Mouse (Mus musculus) fibroblast of lung, adult 2 months (primary cell): Measurements from ENCODE around the gene Gpr83.

Experiments
- DNase-seq: peaks from one replicate; pipeline ENCODE4 v3.0.0-alpha.2; 2011; ENCODE audit warnings: low read depth

Gene Gpr83

DNA sequence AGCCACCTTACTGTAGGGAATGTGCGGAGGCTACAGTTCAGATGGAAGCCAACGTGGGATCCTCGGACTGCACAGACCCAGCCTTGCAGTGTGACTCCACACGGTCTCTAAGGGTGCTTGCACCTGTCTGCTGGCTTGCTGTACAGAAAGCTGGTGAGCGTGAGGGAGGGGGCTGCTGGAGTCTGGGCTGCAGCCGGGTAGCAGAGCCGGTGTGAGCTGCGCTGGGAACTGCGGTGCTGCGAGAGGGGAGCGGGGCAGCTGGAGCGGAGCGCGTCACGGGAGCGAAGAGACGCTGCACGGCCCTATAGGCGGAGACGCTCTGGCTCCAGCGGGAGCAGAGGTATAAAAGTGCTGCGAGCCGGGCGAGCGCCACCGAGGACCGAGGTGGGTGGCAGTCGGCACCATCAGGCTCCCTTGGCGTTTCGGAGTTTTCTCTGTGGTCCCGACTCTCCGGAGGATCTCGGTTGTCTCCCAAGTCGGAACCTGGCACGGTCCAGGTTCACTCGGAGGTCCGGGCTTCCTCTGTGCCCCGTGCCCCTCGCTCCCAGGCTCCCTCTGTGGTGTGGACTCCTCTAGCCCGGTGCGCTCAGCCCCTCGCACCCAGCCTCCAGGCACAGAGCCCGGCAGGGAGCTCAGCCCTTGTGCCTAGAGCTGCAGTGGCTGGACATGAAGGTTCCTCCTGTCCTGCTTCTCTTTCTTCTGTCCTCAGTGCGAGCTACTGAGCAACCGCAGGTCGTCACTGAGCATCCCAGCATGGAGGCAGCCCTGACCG lies at the start of gene Gpr83:
Gene Gpr83 (plus strand): TSS at position 343 of the 772 bp plus-strand sequence.
- no peak for DNase-seq

DNA sequence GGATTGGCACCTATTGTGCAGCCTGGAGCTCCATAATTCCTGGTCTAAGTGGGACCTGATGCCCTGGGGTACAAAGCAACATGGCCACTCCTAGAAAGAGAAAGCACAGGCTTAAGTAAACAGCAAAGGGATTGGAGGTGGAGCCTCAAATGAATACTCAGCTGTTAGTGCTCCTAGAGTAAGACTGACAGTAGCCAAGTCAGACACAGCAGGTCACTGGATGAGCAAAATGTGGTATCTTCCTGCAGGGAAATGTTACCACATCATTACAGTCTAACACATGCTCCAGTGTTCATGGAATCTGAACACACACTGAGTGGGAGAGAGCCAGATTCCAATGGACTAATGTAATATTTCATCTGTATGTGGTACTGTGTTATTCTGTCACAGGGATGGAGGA lies 38.6 kb upstream of the Gpr83 start:
- no peak for DNase-seq

DNA sequence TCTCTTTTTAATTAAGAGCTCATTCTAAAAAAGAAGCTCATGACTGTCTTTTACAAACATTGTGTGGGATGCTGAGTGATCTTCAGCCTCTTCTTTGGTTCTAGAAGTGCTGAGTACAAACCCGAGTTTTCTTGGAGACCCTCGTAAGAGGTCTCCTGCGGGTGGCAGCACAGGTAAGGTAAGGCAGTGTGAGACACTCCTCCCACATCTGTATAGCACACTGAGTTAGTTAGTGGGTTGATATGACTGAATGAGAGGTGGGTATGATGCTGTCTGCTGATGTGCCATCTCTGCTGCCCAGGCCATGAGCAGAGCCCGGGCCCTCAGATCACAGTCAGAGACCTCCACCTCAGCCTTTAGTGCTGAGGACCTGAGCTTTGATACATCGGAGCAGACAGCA lies 35.2 kb upstream of the Gpr83 start:
- DNase-seq: no peak

DNA sequence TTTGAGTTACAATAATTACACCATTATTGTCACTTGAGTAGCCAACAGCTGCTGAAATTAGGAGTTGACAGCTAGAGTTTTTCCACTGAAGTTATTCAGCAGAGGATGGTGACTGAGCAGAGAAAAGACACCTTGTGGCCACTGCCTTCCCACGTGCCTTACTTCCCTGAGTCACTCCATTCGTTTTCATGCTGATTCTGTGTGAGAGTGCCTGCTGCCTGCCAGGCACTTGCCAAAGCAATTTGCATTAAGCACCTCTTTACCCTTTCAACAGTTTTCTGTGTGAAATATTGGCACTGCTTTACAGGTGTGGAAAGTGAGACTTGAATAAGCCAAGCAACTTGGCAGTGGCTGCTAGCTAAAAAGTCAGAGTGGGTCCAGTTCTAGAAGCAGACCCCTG lies 32.1 kb upstream of the Gpr83 start:
- no peak for DNase-seq

DNA sequence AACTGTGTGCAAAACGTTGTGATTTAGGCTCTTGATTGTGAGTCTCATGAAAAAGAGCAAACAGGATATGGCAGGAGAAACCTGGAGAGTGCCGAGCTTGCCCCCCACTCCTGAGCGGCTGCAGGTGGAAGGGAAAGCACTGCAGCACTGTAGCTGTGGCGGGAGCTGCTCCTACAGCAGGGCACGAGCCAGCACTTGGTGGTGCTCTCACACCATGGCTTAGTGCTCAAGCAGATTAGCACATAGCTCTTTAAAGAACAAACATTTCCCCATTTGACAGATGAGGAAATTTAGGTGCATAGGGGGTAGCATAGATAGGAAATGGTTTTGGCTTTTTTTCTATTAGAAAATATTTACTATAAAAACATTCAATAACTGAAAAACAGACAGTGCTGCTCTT lies 28.0 kb upstream of the Gpr83 start:
- no peak for DNase-seq

DNA sequence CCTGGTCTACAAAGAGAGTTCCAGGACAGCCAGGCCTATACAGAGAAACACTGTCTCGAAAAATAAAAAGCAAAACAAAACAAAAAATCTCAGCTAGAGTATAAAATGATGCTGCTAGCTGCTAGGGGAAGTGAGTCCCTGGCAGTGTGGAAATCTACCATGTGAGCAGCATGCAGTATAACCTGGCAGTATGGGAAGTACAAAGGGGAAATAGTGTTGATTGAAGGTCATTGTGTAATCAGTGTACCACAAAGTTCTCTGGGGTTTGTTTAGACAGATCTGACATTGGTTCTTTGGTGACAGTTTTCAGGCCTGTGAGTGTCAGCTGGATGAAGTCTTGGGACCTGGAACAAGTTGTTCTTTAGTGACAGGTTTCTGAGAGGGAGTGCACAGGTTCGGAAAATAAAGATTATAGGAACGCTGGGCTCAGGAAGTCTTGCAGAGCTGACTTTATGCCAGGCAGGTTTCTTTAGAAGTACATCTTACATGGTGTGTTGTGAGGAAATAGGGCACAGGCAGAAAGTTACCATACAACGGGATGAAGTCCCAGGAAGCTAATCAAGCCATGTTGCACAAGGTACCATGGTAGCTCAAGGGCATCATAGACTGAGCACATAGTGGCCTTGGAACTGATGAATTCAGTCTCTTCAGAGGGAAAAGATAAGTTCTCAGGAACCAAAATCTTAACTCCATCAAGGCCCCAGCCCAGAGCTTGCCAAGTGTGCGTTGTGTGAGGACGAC lies 24.5 kb upstream of the Gpr83 start:
- no peak for DNase-seq

DNA sequence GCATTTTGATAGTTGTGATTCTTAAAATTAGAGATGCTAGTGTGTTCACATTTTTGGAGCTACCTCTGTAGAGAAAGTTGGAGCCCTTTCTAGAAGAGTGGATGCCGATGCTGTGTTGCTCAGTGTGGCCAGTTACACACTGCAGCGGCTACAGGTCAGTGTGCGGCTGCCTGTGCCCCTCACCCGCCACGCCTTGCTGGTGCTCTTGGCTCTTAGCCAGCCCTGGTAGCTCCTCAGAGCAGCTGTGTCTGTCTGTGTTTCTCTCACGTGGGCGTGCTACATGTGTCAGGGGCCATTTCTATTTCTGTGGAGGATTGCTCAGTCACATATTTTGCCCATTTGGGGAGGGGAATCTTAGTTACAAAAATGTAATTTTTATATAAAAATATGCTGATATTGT lies 20.5 kb upstream of the Gpr83 start:
- no peak for DNase-seq

DNA sequence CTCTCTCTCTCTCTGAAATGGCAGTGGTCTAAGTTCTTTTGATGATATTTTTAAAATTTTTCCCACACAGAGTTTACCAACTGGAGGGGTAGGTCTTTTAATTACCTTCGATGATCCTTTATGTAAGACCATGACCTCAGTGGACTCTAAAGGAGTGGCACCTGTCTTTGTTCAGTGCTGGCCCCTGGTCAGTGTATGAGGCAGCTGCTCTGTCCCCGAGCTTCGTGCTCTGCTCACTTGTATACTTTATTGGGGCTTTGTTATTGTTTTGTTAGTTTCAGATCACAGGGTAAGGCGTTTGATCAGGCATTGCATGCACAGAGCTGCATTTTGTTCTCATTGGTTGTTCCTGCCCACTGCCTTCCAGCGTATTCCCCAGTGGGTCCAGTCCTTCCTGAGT lies 20.0 kb upstream of the Gpr83 start:
- DNase-seq: no peak

DNA sequence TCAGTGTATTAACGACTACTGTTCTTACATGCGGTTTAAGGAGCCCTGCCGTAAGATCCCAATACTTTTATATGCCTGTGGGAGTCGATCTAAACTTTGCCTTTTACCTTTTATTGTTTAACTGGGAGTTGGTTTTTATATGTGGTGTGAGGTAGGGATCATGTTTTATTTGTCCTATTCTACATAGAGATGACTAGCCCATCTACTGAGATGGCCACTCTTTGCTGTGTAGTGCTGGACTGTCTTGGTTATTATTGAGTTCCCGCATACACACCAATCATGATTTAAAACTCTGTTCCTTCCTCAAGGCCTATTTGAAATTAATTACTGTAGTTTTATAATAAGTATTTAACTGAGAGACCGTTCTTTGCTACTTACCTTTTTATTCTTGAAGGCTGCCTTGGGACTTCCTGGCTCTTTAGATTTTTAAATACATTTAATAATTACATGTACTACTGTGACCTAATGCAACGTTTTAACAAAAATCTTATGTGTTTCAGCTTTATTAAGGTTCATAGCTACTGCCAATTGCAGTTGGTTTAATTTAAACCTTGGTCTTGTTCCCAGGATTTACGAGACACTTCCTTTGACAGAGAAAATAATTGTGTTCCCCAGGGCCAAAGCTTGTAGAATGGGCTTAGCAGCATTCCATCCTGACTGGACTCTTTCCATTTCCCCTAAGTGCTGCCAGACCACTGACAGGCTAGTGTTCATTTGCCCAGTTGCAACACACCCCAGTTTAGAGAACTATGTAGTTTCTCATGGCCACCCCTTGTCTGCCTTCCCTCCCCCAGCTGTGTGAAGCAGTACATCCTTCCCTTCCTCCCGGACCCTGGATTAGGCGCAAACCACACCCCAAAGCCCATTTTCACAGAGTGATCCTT lies 17.9 kb upstream of the Gpr83 start:
- peak; percentile 87 for DNase-seq

DNA sequence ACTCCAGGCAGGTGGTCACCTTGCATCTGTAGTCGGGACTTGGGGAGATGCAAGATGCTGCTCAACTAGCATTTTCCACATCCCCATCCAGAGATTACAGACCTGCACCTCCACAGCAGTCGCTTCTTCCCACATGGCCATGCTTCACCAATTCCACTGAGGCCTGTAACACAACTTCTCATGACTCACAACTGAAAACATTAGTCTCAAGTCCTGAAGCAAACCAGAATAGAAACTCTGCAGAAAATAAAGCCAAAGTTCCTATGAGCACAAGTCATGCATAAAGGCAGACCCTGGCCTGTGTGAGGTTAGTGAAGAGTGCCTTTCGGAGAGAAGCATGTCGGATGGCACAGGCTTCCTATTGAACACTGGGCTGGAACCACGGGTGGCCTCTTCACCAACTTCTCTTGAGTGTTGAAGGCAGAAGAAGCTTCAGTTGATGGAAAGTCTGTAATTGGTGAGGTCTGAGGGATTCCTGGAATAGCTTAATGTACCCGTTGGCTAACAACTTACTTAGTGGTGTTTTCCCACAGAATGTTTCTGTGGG lies 16.6 kb upstream of the Gpr83 start:
- DNase-seq: no peak

DNA sequence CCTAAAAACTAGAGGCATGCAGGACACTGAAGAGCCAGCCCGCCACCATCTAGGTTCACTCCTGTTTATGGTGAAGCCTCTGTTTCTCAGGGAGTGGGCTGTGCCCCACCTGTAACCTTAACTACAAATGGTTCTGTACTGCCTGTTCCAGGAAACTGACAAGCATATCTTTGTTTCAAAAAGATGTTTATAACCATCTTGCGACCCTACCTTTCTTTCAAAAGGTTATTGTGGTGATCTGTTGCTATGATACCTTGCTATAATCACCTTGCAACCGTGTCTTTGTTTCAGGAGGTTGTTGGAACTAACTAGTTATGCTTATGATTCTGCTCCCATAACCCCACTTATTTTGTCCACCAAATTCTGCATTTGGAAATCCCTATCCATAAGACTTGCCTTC lies 16.1 kb upstream of the Gpr83 start:
- DNase-seq: no peak

DNA sequence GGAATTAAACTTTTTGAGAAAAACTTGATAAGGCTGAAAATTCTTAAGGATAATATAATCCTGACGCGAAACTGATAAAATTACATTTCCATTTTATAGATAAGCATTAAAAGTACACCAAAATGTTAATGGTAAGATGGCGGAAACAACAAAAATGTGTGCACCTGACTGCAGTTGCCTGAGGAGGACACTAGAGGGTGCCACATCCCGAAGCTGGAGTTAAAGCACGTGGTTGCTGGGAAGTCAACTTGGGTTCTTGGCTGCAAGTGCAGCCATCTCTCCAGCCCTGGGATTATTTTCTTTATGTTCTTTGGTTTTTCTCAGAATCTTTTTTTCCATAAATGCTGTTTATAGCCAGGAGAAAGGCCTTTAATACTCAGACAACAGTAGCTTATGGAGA lies 13.6 kb upstream of the Gpr83 start:
- no peak for DNase-seq

DNA sequence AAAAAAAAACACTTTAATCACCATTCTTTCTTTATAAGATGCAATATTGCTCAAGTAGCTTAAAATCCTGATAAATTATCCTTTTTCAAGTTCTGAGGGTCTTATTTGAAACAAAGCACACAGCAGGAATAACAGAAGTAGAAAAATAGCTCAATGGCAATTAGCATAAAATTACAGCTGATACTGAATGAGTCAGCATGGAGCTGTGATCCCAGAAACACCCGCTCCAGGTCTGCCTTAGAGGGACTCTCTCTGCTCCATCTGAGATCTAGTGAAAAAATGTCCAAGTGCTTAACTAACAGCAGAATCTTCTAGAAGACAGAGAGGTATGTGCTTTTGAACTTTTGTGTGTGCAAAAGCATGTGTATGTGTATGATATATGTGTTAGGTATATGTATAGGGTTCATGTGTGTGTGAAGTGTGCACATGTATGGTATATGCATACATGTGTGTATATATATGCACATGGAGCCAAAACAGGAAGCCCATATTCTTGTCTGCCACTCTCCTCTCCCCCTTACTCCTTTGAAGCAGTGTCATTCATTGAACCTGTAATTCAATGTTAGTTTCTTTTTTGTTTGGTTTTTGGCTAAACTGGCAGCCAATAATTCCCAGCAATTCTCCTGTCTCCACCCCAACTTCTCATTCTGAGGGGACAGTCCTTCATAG lies 11.6 kb upstream of the Gpr83 start:
- no peak for DNase-seq

DNA sequence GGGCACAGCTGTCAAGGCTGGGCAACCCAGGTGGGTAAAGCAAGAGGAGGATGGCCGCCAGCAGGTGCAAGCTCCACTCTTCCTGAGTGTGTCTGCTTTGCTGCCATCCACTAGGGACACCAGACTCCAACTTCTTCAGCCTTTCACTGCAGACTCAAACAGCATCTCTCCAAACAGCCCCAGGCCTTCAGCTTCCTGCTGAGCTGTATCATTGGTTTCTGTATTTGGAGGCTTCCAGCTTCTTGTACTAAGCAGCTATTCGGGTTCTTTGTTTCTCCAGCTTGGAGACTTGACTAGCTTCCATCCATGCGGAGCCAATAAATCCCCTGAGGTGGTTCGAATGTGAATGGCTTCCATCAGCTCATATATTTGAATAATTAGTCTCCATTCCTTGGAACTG lies 5.4 kb upstream of the Gpr83 start:
- DNase-seq: no peak

DNA sequence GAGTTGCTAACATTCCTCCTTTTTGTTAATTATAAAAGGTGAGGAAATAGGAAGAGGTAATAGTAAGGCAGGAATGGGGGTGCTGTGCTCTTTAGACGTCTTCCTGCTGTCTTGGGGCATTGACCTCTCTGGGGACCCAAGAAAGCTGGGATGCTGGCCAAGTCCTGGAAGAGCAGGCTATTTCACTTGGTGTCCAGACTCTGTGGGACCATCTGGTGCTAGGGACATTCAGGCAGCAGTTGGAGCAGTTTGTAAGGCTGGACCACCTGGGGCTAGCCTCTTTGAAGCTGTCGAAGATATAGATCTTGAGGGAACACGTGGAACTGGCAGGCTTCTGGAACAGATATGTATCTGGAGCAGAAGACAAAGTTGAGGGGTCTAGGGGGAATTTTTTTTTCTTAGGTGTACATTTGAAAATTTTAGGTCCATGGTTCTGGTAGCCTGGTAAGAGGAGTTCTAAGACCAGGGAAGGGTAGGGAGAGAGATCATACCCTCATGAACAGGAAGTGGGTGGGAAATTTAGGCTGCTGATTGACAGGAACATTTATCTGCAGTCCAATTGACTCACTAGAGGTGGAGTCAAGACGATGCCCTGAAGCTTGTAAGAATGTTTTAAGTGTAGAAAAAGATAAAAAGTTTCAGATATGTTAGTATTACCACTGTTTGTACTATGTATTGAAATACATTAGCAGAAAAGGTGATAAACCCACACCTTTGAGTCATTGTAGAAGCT lies 2.9 kb upstream of the Gpr83 start:
- DNase-seq: no peak

DNA sequence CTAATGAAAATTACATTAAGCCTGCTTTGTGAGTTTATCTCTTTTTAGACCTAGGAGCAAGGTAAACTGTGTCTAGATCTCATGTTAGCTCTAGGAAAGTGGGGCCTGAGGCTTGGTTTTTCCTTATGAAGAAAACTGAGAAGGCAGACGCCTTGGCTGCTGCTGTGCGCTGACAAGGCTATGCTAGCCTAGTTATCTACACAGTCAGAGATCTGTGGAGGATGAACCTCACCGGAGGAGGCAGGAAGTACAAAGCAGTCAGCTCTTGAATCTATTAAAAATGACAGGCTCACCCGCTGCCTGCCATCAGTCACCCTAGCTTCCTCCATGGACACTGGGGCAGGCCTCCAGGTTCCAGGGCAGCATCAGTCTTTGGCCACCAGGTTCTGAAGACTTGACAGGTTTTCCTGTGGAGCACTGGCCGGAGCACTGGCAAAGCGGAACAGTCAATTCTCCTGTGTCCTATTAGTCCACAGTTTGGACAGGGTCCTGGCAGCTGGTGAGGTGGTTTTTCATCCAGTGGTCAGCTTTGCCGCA lies 1.8 kb upstream of the Gpr83 start:
- DNase-seq: no peak

DNA sequence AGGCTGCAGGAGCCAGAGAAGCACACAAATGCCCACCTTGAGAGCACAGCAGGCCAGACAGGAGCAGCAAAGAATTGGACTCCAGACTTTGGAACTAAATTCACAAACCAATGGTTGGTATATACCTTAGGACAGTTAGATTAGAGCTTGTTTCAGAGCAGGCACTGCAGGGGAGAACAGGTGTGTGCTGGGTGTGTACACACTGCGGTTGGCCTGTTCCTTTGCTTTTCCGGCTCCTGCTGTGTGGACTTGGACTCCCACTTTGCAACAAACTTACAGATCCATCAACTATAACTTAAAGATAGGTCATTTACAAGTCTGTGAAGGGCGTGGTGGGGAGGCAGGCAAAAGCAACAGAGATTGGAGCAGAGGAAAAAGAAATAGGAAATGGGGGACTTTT lies 1.2 kb upstream of the Gpr83 start:
- DNase-seq: no peak

DNA sequence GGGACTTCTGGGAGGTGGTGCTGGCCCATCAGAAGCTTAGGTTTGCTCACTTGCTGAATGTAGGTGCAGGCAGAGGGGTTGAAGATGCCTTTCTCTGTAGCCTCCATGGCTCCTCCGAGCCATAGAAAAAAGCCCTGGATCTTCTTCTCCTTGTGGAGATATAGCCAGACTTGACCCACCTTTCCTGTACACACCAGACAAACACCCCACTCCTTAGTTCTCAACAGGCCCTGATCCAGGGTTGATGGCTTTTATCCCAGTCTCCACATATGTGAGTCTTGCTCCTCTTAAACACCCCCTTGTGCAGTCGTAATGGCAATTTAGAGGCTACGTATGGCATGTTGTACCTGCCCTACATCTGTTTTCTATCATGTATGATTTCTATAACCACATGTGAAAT lies 3.1 kb downstream of the Gpr83 start:
- DNase-seq: no peak

DNA sequence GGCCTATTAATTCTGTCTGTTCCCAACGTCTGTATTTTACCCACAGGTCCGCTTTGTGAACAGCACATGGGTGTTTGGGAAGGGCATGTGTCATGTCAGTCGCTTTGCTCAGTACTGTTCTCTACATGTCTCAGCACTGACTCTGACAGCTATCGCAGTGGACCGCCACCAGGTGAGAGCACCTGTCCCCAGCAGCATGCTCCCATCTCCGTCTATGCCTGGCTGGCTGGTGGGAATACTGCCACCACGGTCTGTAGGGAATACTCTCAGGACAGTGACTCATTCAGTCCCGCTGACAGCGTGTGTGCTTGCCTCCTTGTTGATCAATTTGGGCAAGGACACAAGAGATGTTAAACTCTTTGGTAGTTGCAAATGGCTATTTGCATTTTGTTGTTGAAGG lies 4.7 kb downstream of the Gpr83 start:
- DNase-seq: no peak

DNA sequence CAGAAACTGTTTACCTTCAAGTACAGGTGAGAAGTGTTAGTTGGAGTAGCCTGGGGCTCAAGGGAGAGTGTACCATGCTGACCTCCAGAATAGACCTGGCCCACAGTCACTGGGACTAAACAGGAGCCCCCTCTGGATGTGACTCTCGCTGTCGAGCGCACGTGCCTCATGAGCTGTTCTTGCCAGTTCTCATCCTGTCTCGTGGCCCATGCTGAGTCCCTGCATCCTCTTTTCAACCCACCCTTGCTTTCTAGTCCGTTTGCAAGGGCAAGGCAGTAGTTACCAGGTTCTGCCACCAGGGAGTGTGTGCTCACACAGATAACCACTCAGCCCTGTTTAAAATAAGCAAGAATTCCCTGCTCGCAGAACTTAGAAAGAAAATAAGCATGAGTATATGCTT lies 6.9 kb downstream of the Gpr83 start:
- no peak for DNase-seq

DNA sequence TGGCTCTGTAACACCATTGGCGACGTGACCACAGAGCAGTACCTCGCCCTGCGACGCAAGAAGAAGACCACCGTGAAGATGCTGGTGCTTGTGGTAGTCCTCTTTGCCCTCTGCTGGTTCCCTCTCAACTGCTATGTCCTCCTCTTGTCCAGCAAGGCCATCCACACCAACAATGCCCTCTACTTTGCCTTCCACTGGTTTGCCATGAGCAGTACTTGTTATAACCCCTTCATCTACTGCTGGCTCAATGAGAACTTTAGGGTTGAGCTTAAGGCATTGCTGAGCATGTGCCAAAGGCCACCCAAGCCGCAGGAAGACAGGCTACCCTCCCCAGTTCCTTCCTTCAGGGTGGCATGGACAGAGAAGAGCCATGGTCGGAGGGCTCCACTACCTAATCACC lies 8.3 kb downstream of the Gpr83 start:
- DNase-seq: no peak
